Mouse (Mus musculus) hindbrain, embryonic 11.5 days (tissue): Measurements from ENCODE around the gene Tepsin. TPM values are rescaled to one million over a fixed set of nuclear protein-coding genes. Genes with fewer than 3 reads are reported as not detected.
A peak's percentile ranks its signal among the peaks of the same experiment; 100 is the strongest.

Source experiments
- ATAC-seq: fragments of 200-750 bp; cut with Nextera tagmentation; 2 replicates; pipeline ENCODE4 v1.8.0; 2017; ENCODE audit warnings: mild to moderate bottlenecking, moderate TSS enrichment, moderate library complexity; ENCODE audit not compliant: low FRiP score
- DNase-seq: peaks from one replicate; pipeline ENCODE4 v3.0.0-alpha.2; 2015; ENCODE audit warnings: low spot score
- H3K27ac ChIP-seq: fragments of 300-500 bp; sonication (generic); 2 replicates; pipeline ENCODE4 v1.5.1; 2014; ENCODE audit warnings: mild to moderate bottlenecking, low read depth, low read length
- H3K27me3 ChIP-seq: fragments of 300-500 bp; sonication (generic); 2 replicates; pipeline ENCODE4 v1.6.1; 2014; ENCODE audit warnings: mild to moderate bottlenecking, low read length, moderate library complexity, mixed read lengths; ENCODE audit not compliant: control insufficient read depth, insufficient read depth
- H3K36me3 ChIP-seq: fragments of 300-500 bp; sonication (generic); 2 replicates; pipeline ENCODE4 v1.6.1; 2014; ENCODE audit warnings: mild to moderate bottlenecking, low read length, moderate library complexity, mixed read lengths; ENCODE audit not compliant: control insufficient read depth, insufficient read depth
- H3K4me1 ChIP-seq: fragments of 300-500 bp; sonication (generic); replicated peaks from 2 replicates; pipeline ENCODE4 v1.6.1; 2014; ENCODE audit warnings: low read length, mixed read lengths; ENCODE audit not compliant: control insufficient read depth, insufficient read depth
- H3K4me2 ChIP-seq: fragments of 300-500 bp; sonication (generic); replicated peaks from 2 replicates; pipeline ENCODE4 v1.6.1; 2014; ENCODE audit warnings: mild to moderate bottlenecking, low read depth, low read length
- H3K4me3 ChIP-seq: fragments of 300-500 bp; sonication (generic); 2 replicates; pipeline ENCODE4 v1.5.1; 2014; ENCODE audit warnings: low read depth, low read length
- H3K9ac ChIP-seq: fragments of 300-500 bp; sonication (generic); 2 replicates; pipeline ENCODE4 v1.6.1; 2014; ENCODE audit warnings: low read depth, low read length
- H3K9me3 ChIP-seq: fragments of 300-500 bp; sonication (generic); 2 replicates; pipeline ENCODE4 v1.6.1; 2016; ENCODE audit warnings: low read length; ENCODE audit not compliant: control insufficient read depth
- WGBS: fragments of 180-500 bp; shearing (Covaris S2); extraction: QIAGEN DNeasy Blood & Tissue Kit; methylation state at CpG from one replicate; pipeline ENCODE4 v1.1.7; 2014; 5-methylcytosine and 5-hydroxymethylcytosine counted together
- polyA plus RNA-seq: library from polyadenylated mRNA; unstranded; fragments of >200 nt; fragmentation: Nextera tagmentation; extraction: Ambion mirVana; gene quantifications from 2 replicates; pipeline ENCODE4 v1.2.1, GENCODE M21; 2014

Tepsin gene
- polyA plus RNA-seq, 1 experiment from 2014 or later = 17.6 TPM

DNA sequence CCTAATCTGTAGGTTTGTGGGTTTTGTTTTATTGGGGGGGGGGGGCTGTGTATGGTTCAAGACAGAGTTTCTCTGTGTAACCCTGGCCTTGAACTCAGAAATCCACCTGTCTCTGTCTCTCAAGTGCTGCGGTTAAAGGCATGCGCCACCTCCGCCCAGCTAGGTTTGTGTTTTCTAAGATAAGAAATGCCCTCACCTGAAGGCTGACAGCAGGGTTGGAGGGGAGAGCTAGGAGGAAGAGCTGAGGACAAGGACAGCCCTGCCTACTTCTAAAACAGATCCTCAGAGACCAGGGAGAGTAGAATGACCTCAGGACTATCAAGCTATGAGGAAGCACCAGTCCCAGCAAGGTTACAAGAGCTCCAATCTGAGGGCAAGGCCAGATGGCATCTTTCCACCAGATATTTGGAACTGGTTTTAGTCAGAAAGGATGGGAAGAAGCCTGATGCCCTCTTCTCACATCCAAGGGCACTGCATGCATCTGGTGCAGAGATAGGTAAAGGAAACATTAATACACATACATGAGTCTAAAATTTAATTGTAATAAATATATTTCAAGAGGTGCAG, 5.0 kb upstream of the Tepsin start:
- Histone ChIP-seq H3K36me3 (0 out of 2 replicates have a peak, but pooled peaks cover 2% of the 10 kb centered on the region), H3K4me1 (peaks cover 2% of the 10 kb centered on the region; the same call in 1 of the 2 replicates), H3K4me3 (no peak overlapping the region), H3K9ac (no peak overlapping the region), H3K27ac (no peak overlapping the region), H3K27me3 (no peaks in the 10 kb centered on the region), H3K4me2 (no peak overlapping the region), H3K9me3 (no peaks in the 10 kb centered on the region)
- ATAC-seq (no peak), DNase-seq (no peak)
- WGBS = 93% methylated on average over 3 of the region's 3 CpGs

DNA sequence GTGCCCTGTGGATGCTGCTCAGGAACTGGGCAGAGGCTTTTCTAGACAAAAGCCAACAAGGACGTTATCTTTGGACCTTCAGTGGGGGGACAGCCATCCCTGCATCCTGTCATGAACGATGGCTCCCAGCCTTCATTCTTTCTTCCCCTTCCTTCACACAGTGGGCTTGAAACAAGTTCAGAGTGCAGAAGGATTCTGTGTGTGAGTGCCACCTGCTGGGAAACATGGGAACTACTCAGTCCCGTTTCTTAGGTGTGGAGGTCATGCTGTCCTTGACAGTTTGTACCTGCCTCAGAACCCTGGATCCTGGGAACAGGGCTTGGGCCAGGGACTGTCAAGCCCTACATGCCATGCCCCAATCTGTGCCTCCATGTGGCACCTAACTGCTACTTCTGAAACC, 2.5 kb upstream of the Tepsin start:
- H3K4me3 ChIP-seq = no peak overlapping the region
- peak; percentile 83 for DNase-seq
- no peaks in the 10 kb centered on the region for H3K9me3 ChIP-seq
- H3K4me2 ChIP-seq = no peak overlapping the region
- no peak overlapping the region for H3K9ac ChIP-seq
- 0% methylated on average over 3 of the region's 3 CpGs for WGBS
- H3K4me1 ChIP-seq = peaks cover 2% of the 10 kb centered on the region
- ATAC-seq = no peak
- H3K36me3 ChIP-seq = 0 out of 2 replicates have a peak, but pooled peaks cover 2% of the 10 kb centered on the region
- H3K27ac ChIP-seq = no peak overlapping the region
- no peaks in the 10 kb centered on the region for H3K27me3 ChIP-seq

DNA sequence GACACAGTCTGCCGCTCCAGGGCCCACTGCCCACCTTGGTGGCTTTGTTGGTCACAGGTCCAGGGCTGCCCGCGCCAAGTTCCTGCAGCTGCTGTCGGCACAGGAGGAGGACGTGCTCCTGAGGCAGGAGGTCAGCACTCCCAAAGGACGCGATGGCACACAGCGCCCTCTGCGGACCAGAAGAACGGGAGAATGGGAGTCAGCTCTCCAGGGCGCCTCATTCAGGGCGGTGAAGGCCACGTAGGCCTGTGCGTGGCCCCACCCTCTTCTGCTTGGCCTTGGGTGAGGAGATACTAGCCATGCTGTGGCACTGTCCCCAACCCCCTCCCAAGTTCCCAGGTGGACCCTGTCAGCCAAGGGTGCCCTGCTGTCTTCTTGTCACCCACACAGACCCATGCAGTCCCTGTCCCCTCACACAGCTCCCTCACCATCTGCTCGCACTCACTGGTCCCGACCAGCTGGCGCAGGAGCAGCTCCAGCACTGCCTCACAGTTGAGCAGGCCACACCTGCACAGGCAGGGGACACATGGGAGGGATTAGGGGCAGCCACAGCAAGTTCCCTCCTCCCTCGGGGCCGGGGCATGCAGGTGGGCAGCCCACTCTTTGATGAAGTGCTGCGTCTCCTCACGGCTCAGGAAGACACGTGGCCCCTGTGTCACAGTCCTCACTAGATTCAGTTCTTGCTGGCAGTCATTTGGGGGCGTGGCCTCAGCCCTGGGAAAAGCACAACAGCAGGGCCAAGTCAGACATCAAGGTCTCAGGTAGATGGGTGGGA, 5.5 kb downstream of the Tepsin start:
- 81% methylated on average over 20 of the region's 23 CpGs for WGBS
- Histone ChIP-seq H3K9ac (no peak overlapping the region), H3K36me3 (peaks cover 2% of the 10 kb centered on the region; the same call in 1 of the 2 replicates), H3K4me1 (no peaks in the 10 kb centered on the region; the same call in 1 of the 2 replicates), H3K4me3 (no peak overlapping the region), H3K9me3 (no peaks in the 10 kb centered on the region), H3K27me3 (no peaks in the 10 kb centered on the region), H3K4me2 (no peak overlapping the region), H3K27ac (no peak overlapping the region)
- DNase-seq (no peak), ATAC-seq (no peak)

DNA sequence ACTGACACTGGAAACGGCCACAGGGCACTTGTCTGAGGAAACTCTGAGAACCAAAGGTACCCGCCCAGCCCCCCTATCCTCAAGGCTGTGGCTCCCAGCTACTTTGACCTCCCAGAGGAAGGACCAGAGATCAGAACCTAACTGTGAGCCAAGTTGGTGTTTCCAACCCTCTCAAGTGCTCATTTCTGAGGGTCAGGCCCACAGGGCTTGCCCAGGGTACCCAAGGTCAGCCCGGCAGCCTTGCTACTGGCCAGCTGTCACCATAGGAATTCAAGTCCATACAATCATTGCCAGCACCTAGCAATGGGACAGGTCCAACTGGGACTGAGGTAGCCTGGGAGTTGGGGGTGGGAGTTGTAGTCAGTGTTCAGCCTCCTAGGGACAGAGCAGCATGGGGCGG, 7.9 kb downstream of the Tepsin start:
- Histone ChIP-seq H3K4me1 (peaks cover 3% of the 10 kb centered on the region; the same call in 1 of the 2 replicates), H3K27me3 (no peaks in the 10 kb centered on the region), H3K36me3 (peaks cover 2% of the 10 kb centered on the region; the same call in 1 of the 2 replicates), H3K4me3 (no peak overlapping the region), H3K9ac (no peak overlapping the region), H3K9me3 (no peaks in the 10 kb centered on the region), H3K4me2 (no peak overlapping the region), H3K27ac (no peak overlapping the region)
- no peak for ATAC-seq
- no peak for DNase-seq
- 87% methylated on average over 4 of the region's 4 CpGs for WGBS

DNA sequence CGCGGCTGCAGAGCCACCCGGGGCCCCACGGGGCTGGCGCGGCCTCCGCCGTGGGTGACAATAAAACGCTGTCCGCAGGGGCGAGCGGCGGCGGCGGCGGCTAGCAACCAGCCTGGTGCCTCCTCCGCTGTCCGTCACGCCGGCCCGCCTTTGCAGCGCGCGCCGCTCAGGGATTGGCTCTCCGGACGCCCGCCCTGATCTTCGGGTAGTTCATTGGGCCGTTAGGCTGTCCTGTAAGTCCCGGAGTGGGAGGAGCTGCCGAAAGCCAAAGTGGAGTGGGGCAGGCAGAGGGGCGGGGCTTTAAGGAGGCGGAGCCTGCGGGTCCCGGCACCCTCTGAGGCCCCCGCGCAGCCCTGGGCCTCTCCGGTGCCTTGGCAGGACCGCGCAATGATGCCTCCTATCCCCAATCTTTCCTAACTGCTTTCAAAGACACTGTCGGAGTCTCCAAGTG, 11.8 kb downstream of the Tepsin start, which contains the start of gene Cep131:
Cep131 (minus strand) TSS at position 126 of the 451 bp plus-strand sequence.
- peaks cover 5% of the 10 kb centered on the region; the same call in 1 of the 2 replicates for H3K4me1 ChIP-seq
- peak within 1 kb of the TSS; percentile 89 for H3K4me2 ChIP-seq
- peak; percentile 98 for DNase-seq
- WGBS = under 1% methylated on average over 42 of the region's 42 CpGs
- peaks cover 1% of the 10 kb centered on the region; the same call in 1 of the 2 replicates for H3K36me3 ChIP-seq
- peak within 1 kb of the TSS; percentile 96 for H3K9ac ChIP-seq
- H3K27me3 ChIP-seq = no peaks in the 10 kb centered on the region
- peak within 1 kb of the TSS; percentile 97 for H3K4me3 ChIP-seq
- peak within 1 kb of the TSS; percentile 89 for H3K27ac ChIP-seq
- peak; percentile 98 for ATAC-seq
- no peaks in the 10 kb centered on the region for H3K9me3 ChIP-seq

DNA sequence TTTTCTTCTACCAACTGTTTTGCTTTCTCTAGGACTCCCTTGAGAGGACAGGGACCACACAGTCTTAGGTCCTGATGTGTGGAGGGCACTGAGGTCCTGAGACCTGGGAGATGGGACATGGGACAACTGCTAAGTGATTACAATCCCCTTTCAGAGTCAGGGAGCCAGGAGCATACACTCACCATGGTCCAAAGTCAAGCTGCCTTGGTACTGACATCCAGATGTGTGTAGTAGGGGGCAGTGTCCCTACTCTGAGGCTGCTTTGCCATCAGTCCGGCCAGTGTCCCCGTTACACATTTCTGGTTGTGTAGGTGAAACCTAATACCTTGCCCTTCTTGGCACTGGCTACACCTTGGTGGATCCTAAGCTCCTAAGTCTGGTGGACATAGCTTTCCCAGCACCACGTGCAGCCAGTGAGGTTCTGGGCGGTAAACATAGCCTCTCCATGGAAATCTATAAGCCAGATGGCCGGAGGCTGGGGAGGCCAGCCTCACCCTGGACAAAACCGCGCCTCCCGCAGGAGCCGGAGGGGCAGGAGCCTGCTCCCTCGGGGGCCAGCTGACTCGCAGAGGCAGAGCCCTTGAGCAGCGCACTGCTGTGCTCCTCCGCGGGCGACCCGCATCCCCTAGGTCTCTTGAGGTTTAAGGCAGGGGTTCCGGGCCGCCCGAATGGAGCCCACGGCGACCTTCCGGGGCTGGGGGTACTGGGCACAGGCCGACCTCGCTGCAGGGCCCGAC, 12.5 kb downstream of the Tepsin start:
- WGBS = 0% methylated on average over 25 of the region's 25 CpGs
- ATAC-seq (peak; percentile 55), DNase-seq (peak; percentile 60)
- H3K4me2 ChIP-seq = peak overlapping the region; percentile 89
- peak overlapping the region; percentile 97 for H3K4me3 ChIP-seq
- H3K36me3 ChIP-seq = no peaks in the 10 kb centered on the region
- H3K27me3 ChIP-seq = no peaks in the 10 kb centered on the region
- peaks cover 5% of the 10 kb centered on the region; the same call in 1 of the 2 replicates for H3K4me1 ChIP-seq
- no peaks in the 10 kb centered on the region for H3K9me3 ChIP-seq
- peak overlapping the region; percentile 96 for H3K9ac ChIP-seq
- H3K27ac ChIP-seq = peak overlapping the region; percentile 89

DNA sequence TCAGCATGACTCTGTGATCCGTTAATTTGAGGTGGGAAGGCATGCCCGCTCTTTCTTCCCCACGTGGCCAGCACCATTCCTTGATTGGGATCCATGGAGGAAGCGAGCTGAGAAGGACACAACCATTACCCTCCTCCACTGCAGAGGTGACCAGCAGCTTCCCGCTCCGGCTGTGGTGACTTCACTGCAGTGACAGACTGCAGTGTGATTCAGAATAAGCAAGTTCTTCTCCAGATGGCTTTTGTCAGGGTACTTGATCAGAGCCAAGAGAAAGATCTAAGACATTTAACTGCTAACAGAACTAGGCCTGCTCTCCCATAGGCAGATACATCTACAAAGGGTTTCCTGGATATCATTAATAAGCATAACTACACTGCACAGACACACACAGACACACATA, 18.2 kb downstream of the Tepsin start:
- no peaks in the 10 kb centered on the region for H3K27me3 ChIP-seq
- H3K4me2 ChIP-seq = no peak overlapping the region
- peaks cover 2% of the 10 kb centered on the region for H3K4me1 ChIP-seq
- WGBS = 92% methylated on average over 6 of the region's 6 CpGs
- H3K36me3 ChIP-seq = 0 out of 2 replicates have a peak, but pooled peaks cover 5% of the 10 kb centered on the region
- H3K27ac ChIP-seq = no peak overlapping the region
- no peak overlapping the region for H3K4me3 ChIP-seq
- ATAC-seq = no peak
- H3K9ac ChIP-seq = no peak overlapping the region
- no peak for DNase-seq
- H3K9me3 ChIP-seq = no peaks in the 10 kb centered on the region

DNA sequence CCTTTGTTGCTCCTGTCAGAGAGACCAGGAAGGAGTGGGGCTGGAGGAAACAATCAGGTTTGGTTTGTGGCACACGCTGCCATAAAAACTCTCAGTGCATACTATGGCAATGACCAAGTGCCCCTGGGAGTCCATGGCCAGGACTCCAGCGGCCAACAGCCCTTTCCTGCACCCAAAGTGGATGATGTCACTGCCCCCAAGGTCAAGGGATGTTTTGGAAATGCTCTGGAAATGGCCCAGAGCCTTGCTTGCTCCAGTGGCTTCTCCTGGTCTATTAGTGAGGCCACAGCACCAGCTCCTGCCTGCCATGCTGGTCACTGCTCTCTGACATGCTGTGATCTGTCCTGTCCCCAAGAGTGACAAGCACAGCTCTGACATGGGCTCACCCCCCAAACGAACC, 22.3 kb downstream of the Tepsin start:
- Histone ChIP-seq H3K27me3 (no peaks in the 10 kb centered on the region), H3K4me3 (no peak overlapping the region), H3K9ac (no peak overlapping the region), H3K9me3 (no peaks in the 10 kb centered on the region), H3K27ac (no peak overlapping the region), H3K4me2 (no peak overlapping the region), H3K36me3 (0 out of 2 replicates have a peak, but pooled peaks cover 8% of the 10 kb centered on the region), H3K4me1 (no peaks in the 10 kb centered on the region; the same call in 1 of the 2 replicates)
- DNase-seq (no peak), ATAC-seq (no peak)
- 87% methylated on average over 3 of the region's 3 CpGs for WGBS
